Mouse (Mus musculus): Measurements from ENCODE around the gene Mlh1. TPM values are rescaled to one million over a fixed set of nuclear protein-coding genes. Genes with fewer than 3 reads are reported as not detected.

The Mlh1 gene
- polyA plus RNA-seq, 1 experiment from 2014 or later = 30.4 TPM

GRCm38 (mm10) chr9:111220551-111221080 is 51.0 kb downstream of the Mlh1 start:
- no peak for DNase-seq (ENCODE audit: low spot score)

- no peak for DNase-seq (ENCODE audit: low spot score)
Observed at GRCm38 (mm10) chr9:111216424-111216823, 55.2 kb downstream of the Mlh1 start.

GRCm38 (mm10) chr9:111213501-111213900 is 58.1 kb downstream of the Mlh1 start:
- peak; percentile 3 for DNase-seq (ENCODE audit: low spot score)

- DNase-seq (ENCODE audit: low spot score) = no peak
Observed at GRCm38 (mm10) chr9:111211122-111212041, 60.2 kb downstream of the Mlh1 start.

- DNase-seq (ENCODE audit: low spot score) = no peak
Observed at GRCm38 (mm10) chr9:111210412-111210811, 61.2 kb downstream of the Mlh1 start.

- DNase-seq (ENCODE audit: low spot score) = no peak
Observed at GRCm38 (mm10) chr9:111209158-111209699, 62.4 kb downstream of the Mlh1 start.

- no peak for DNase-seq (ENCODE audit: low spot score)
Observed at GRCm38 (mm10) chr9:111208185-111208584, 63.4 kb downstream of the Mlh1 start.

- DNase-seq (ENCODE audit: low spot score) = no peak
Observed at GRCm38 (mm10) chr9:111207683-111208082, 63.9 kb downstream of the Mlh1 start.

GRCm38 (mm10) chr9:111204601-111205375 is 66.8 kb downstream of the Mlh1 start:
- no peak for DNase-seq (ENCODE audit: low spot score)

- no peak for DNase-seq (ENCODE audit: low spot score)
Observed at GRCm38 (mm10) chr9:111200208-111200607, 71.4 kb downstream of the Mlh1 start.

- no peak for DNase-seq (ENCODE audit: low spot score)
Observed at GRCm38 (mm10) chr9:111198332-111198731, 73.3 kb downstream of the Mlh1 start.

- DNase-seq (ENCODE audit: low spot score) = no peak
Observed at GRCm38 (mm10) chr9:111197712-111198111, 73.9 kb downstream of the Mlh1 start.

GRCm38 (mm10) chr9:111197116-111197515 is 74.5 kb downstream of the Mlh1 start:
- DNase-seq (ENCODE audit: low spot score) = no peak

GRCm38 (mm10) chr9:111193211-111193610 is 78.4 kb downstream of the Mlh1 start:
- no peak for DNase-seq (ENCODE audit: low spot score)

- DNase-seq (ENCODE audit: low spot score) = no peak
Observed at GRCm38 (mm10) chr9:111188731-111189130, 82.9 kb downstream of the Mlh1 start.

GRCm38 (mm10) chr9:111186861-111187260 is 84.7 kb downstream of the Mlh1 start:
- DNase-seq (ENCODE audit: low spot score) = no peak

GRCm38 (mm10) chr9:111184929-111185328 is 86.7 kb downstream of the Mlh1 start:
- DNase-seq (ENCODE audit: low spot score) = no peak

- no peak for DNase-seq (ENCODE audit: low spot score)
Observed at GRCm38 (mm10) chr9:111182176-111182575, 89.4 kb downstream of the Mlh1 start.

GRCm38 (mm10) chr9:111178971-111179370 is 92.6 kb downstream of the Mlh1 start:
- no peak for DNase-seq (ENCODE audit: low spot score)

All from thymus, postnatal 0 days (tissue).